Mouse (Mus musculus) A20 (cell line): ENCODE measurements around the gene Olfr709-ps1.
"Not testable (repeated sequence)": the region's sequence is repeated elsewhere in the genome, so short reads cannot be mapped to it uniquely, and the experiment has no call there.

Experiments
- DNase-seq: peaks from one replicate; pipeline ENCODE4 v3.0.0-alpha.2; 2011; ENCODE audit warnings: low read depth, low spot score

Gene Olfr709-ps1

DNA sequence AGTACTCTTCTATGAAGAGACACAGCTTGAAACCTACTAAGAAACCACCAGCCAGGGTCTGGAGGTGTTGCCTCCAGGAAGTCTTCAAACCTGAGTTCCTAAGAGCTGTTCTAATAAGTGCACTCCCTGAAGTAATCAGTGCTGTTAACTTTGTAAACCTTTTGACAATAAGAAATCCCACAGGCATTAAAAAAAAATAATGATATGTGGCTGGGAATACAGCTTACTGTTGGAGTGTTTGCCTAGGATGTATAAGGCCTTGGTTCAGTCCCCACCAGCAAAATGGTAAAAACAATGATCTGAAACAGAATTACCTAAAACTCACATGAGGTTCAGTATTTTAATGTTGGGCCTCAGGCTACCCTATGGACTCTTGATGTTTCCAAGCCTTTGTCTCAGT lies at the start of gene Olfr709-ps1:
TSS of gene Olfr709-ps1 (minus strand) at position 101 of the 400 bp plus-strand sequence.
- DNase-seq: no peak

GRCm38 (mm10) chr7:106975353-106975752 lies 43.3 kb upstream of the Olfr709-ps1 start, which contains the start of gene Olfr711:
TSS of gene Olfr711 (minus strand) at chr7:106975453.
- no peak for DNase-seq

GRCm38 (mm10) chr7:106967503-106967902 lies 35.5 kb upstream of the Olfr709-ps1 start:
- DNase-seq: not testable (repeated sequence)

DNA sequence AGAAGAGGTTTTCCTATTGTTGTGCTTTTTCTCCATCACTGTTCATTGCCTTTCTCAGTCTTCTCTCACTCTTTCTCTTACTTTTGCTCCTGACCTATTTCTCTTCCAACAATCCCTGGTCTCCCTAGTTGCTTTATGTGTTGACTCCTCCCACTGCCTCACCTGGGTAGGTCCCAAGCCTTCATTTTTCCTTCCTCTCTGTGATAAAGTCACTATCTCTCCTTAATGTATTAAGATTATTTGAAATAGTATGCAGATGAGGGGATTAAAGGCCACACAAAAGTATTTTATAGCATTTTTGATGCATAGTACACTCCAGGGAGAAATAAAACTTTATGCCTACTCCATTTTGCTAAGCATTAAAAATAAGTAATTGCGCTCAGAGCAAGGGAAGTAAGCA lies 31.8 kb upstream of the Olfr709-ps1 start, which contains the start of gene Olfr6:
TSS of gene Olfr6 (minus strand) at position 101 of the 400 bp plus-strand sequence.
- DNase-seq: no peak

DNA sequence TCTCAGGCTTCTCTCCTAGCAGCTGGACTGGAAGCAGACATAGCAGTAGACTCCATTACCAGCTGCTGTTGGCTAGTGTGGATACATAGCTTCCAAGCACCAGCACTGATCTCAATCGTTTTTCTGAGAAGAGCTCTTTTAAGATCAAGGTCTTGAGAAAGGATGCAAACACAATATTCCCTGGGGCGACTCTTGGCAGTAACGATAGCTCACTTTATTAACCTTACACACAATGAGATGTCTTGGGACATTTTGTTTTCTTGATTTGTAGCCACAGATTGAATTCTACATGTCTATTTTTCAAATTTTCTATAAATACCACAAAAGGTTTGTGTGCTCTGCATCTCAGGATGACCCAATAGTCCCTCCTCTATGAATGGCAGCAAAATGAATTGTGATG lies 16.2 kb upstream of the Olfr709-ps1 start, which contains the start of gene Olfr710:
TSS of gene Olfr710 (minus strand) at position 101 of the 400 bp plus-strand sequence.
- no peak for DNase-seq

- not testable (repeated sequence) for DNase-seq
Measured at GRCm38 (mm10) chr7:106920961-106921360, 11.1 kb downstream of the Olfr709-ps1 start.

DNA sequence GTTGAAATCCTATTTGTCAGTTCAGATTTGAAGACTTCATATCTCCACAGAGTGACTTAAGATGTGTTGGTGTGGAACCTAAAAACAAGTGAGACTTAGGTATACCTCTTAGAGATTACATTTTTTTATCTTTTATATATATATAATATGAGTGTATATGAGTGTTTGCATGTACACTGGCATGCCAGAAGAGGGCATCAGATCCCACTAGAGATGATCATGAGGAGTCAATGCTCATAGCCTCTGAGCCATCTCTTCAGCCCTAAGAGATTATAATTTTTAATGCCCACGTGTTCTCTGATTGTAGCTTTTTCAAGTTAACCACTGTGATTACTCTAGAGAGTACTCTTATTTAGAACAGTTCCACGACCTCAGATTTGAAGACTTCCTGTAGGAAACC lies 24.3 kb downstream of the Olfr709-ps1 start, which contains the start of gene Olfr1532-ps1:
TSS of gene Olfr1532-ps1 (plus strand) at position 326 of the 400 bp plus-strand sequence.
- no peak for DNase-seq

DNA sequence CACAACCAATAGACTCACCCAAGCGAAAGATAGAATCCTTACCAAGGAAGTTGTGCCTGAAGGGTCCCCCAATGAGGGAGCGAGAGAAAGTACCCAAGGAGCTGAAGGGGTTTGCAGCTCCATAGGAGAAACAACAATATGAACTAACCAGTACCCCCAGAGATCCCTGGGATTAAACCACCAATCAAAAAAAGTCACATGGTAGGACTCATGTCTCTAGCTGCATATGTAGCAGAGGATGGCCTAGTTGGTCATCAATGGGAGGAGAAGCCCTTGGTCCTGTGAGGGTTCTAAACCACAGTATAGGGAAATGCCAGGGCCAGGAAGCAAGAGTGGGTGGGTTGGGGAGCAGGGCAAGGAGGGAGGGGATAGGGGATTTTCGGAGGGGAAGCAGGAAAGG lies 30.9 kb downstream of the Olfr709-ps1 start, which contains the start of gene Olfr707:
TSS of gene Olfr707 (minus strand) at position 101 of the 400 bp plus-strand sequence.
- DNase-seq: not testable (repeated sequence)

- no peak for DNase-seq
Measured at GRCm38 (mm10) chr7:106888062-106888461, 44.0 kb downstream of the Olfr709-ps1 start, which contains the start of gene Olfr706. TSS of gene Olfr706 (minus strand) at chr7:106888162.

DNA sequence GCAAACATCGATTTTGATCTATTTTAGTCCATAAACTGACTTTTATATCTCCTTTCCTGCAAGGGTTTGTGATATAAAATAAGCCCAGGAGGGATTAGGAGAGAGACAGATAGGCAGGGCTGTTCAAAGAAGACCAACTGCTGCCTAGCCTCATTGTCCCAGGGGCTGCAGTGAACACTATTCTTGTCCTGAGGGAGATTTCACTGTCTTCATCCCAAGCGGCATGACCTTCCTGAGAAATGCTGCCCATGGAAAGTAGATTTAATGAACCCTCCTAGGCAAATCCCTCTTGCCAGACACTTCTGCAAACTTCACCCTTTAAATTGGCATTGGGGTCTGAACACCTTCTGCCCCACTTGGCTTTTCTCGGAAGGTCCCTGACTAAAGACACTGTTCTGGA lies 55.2 kb downstream of the Olfr709-ps1 start, which contains the start of gene Olfr705:
TSS of gene Olfr705 (minus strand) at position 101 of the 400 bp plus-strand sequence.
- no peak for DNase-seq
